Mouse (Mus musculus) ZHBTc4 (cell line): ENCODE measurements around the gene Syce1l.

Experiments
- DNase-seq: peaks from one replicate; pipeline ENCODE4 v3.0.0-alpha.2; 2011; ENCODE audit warnings: low read depth, low spot score

The Syce1l gene

GRCm38 (mm10) chr8:113672599-113673255, 29.7 kb downstream of the Syce1l start:
- no peak for DNase-seq

- DNase-seq = no peak
These were observed 30.3 kb downstream of the Syce1l start for GRCm38 (mm10) chr8:113673300-113673699.

GRCm38 (mm10) chr8:113674611-113675010, 31.6 kb downstream of the Syce1l start:
- no peak for DNase-seq

GRCm38 (mm10) chr8:113675281-113675680, 32.3 kb downstream of the Syce1l start:
- DNase-seq = no peak

- no peak for DNase-seq
These were observed 33.8 kb downstream of the Syce1l start for GRCm38 (mm10) chr8:113676811-113677210.

DNA sequence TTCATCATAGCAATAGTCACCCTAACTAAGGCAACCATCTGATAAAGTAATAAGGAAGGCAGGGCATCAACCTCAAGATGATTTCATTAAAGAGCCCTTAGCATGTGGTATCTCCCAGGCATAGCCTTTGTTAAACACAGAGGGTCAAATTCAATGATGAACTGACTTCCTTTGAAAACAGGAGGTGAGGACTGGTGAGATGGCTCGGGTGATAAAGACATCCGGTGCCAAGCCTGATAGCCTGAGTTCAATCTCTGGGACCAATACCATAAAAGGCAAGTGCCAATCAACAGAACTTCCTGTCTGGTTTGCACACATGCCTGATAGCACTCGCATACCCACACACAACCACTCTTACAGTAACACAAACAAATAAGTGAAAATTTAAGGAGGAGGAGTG, 36.3 kb downstream of the Syce1l start:
- no peak for DNase-seq

- DNase-seq = no peak
These were observed 45.0 kb downstream of the Syce1l start for GRCm38 (mm10) chr8:113687889-113688542.

- DNase-seq = no peak
These were observed 45.5 kb downstream of the Syce1l start for GRCm38 (mm10) chr8:113688543-113688915.

- DNase-seq = no peak
These were observed 48.8 kb downstream of the Syce1l start for GRCm38 (mm10) chr8:113691622-113692343.

DNA sequence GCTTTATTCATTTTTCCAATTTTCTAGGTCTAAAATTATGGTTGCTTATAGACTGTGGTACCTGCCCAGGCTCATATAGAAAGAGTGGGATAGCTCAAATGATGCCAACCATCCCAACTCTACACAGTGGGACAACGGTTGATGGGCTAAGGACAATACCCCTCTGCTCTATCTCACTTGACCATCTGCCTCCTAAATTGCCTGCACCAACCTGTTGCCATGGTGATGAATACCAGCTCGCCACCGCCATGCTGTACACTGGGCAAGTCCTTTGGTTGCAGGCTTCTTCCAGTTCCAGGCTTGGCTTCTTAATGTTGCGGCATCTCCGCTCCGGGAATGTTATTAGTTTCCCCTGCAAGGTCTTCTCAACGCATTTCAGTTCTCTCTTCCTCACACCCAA, 62.0 kb downstream of the Syce1l start:
- no peak for DNase-seq
